Mouse (Mus musculus) gastrocnemius, adult 18-20 months (tissue): ENCODE data around the gene Prc1. TPM values are rescaled to one million over a fixed set of nuclear protein-coding genes. Genes with fewer than 3 reads are reported as not detected.
A peak's percentile ranks its signal among the peaks of the same experiment; 100 is the strongest.

Source experiments
- DNase-seq: peaks from one replicate; pipeline ENCODE4 v3.0.0; 2021; ENCODE audit warnings: low spot score
- long read RNA-seq, 2 experiments: library from polyadenylated mRNA; stranded (forward); transcript quantifications; one replicate each; pipeline ENCODE4 v2.0.0; 2021
- total RNA-seq, 2 experiments: library from RNA; stranded (reverse); gene quantifications; 2 replicates each; pipeline ENCODE4 v1.2.3; 2021

Prc1 gene
- under 1 TPM in 1 of 2 experiments, not detected in 1; 0.19 TPM for total RNA-seq
- long read RNA-seq, experiment 1 = 0 reads
- long read RNA-seq, experiment 2 = 0 reads

GRCm38 (mm10) chr7:80294062-80294763 is at the start of gene Prc1:
Gene Prc1 (plus strand): TSS chr7:80294450.
- peak; percentile 98 for DNase-seq

DNA sequence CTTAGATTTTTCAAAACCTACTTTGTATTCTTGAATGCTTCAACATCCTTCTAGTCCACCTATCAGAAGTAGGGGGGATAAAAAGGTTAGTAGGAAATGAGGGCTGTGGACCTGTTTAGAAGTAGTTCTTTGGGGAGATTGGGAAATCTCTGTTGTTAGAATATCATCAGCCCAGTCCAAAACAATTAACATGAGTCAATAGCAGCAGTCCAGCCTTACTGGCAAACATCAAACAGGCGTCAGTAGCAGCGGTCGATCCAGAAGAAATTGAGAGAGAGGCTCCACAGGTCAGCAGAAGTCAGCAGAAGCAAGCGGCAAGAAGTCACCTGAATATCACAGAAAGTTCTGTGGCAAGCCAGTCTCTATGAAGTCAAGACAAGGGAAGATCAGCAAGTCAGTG is 49.4 kb upstream of the Prc1 start:
- no peak for DNase-seq

- peak; percentile 97 for DNase-seq
These were observed 48.0 kb upstream of the Prc1 start, which contains the start of gene Ttll13 for GRCm38 (mm10) chr7:80246148-80246721. Gene Ttll13 (plus strand): TSS chr7:80246376.

- no peak for DNase-seq
These were observed 47.4 kb upstream of the Prc1 start for GRCm38 (mm10) chr7:80246859-80247258.

- DNase-seq = no peak
These were observed 41.8 kb upstream of the Prc1 start for GRCm38 (mm10) chr7:80252437-80252836.

DNA sequence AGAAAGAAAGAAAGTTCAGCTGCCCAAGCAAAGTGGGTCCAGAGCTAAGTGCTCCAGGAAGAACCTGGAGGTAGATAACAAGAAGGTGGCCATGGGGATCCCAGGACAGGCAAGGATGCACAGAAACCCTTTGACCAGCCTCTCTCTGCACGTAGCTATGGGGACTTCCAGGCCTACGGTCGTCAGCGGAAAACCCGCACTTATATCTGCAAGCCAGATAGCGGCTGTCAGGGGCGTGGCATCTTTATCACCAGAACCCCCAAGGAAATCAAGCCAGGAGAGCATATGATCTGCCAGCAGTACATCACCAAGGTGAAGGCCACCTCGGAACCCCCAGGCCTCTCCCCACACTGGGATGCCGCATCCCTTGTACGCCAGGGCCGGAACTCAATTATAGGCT is 41.4 kb upstream of the Prc1 start:
- DNase-seq = no peak

DNA sequence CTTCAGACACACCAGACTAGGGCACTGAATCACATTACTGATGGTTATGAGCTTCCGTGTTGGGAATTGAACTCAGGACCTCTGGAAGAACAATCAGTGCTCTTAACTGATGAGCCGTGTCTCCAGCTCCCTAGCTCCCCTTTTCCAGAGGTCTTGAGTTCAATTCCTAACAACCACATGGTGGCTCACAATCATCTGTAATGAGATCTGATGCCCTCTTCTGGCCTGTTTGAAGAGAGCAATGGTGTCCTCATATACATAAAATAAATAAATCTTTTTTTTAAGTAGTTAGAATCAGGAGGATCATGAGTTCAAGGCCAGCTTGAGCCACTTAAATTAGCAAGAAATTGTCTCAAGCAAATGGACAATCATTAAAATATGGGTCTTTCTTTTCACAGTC is 38.3 kb upstream of the Prc1 start:
- no peak for DNase-seq

DNA sequence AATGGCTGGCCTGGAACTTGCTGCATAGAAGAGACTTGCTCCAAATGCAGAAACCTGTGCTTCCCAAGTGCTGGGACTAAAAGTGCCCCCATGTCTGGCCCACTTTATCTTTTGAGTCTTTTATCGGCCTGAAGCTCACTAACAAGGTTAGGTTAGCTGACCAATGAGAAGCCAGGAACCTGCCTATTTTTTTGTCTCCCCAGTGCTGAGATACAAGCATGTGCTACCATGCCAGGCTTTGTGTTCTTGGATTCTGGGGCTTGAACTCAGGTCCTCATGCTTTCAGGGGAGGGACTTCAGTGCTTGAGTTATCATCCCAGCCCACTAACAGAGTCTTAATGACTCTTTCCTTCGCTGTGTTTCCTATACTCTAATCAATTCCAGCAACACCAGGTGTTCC is 36.5 kb upstream of the Prc1 start:
- no peak for DNase-seq

GRCm38 (mm10) chr7:80260625-80261371 is 33.5 kb upstream of the Prc1 start, which contains the start of gene Ngrn:
Gene Ngrn (plus strand): TSS chr7:80261215.
- peak; percentile 87 for DNase-seq

DNA sequence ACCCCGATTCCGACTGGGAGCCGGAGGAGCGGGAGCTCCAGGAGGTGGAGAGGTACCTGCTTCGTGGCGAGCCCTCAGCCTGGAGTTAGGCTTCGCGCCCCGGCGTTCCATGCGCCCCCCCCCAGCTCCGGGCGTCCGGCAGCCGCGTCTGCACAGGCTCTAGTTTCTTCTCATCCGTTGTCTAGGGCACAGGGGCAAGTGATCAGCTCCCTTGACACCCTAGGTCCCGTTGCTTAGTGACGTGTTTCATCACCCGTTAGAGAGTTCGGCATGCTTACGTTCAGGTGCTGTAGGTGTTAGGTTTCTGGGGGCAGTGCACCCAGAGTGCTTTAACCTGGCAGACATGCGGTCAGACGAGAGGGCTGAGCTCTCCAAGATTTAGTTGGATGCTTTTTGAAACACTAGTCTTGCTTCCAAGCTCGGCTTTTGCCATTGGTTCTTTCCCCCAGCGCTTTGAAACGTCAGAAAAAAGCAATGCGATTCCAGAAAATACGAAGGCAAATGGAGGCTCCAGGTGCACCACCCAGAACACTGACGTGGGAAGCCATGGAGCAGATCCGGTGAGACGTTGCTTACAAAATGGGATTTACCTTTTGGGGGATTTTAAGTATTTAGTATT is 32.8 kb upstream of the Prc1 start:
- DNase-seq = no peak

GRCm38 (mm10) chr7:80264606-80265005 is 29.6 kb upstream of the Prc1 start:
- DNase-seq = no peak

- no peak for DNase-seq
These were observed 26.5 kb upstream of the Prc1 start for GRCm38 (mm10) chr7:80267764-80268163.

GRCm38 (mm10) chr7:80268897-80269750 is 25.1 kb upstream of the Prc1 start, which contains the start of gene Vps33b:
Gene Vps33b (plus strand): TSS chr7:80269649.
- peak; percentile 96 for DNase-seq

- DNase-seq = no peak
These were observed 24.4 kb upstream of the Prc1 start for GRCm38 (mm10) chr7:80269751-80270255.

DNA sequence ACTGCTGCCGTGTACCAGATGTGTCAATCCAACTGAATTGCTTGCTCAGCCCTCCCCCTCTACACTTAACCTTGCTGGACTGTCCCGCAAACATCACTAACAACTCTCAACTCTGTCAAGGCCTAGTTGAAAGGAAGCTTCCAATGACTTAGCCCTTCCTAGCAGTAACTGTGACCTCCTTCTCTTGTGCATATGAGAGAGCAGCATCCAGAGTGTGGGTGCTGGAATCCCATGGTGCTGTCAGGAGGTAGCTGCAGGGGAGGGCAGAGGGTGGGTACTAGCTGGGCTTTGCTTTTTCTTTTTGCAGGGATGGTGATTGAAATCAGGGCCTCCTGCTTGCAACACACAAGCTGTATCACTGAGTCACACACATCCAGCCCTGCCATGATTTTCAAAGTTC is 20.8 kb upstream of the Prc1 start:
- DNase-seq = no peak

GRCm38 (mm10) chr7:80276374-80276773 is 17.9 kb upstream of the Prc1 start:
- no peak for DNase-seq

DNA sequence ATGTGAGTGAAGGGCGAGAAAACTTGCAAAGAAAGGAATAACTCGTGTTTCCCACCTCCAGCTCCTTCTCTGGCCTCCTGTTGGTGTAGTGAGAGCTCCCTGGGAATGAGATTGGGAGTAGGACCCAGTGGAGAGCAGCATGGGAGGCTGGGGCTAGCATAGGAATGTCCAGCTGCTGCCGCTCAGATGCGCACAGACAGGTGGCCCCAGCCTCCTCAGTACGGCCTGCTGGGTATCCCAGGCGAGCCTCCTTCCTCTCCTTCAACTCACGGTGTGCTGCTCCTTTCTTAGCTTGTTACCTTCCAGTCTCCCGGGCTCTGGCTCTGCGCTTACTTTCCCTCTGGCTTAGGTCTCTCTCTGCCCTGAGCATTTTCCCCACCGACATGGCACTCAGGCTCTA is 14.2 kb upstream of the Prc1 start:
- no peak for DNase-seq

- DNase-seq = no peak
These were observed 13.3 kb upstream of the Prc1 start for GRCm38 (mm10) chr7:80280998-80281397.

DNA sequence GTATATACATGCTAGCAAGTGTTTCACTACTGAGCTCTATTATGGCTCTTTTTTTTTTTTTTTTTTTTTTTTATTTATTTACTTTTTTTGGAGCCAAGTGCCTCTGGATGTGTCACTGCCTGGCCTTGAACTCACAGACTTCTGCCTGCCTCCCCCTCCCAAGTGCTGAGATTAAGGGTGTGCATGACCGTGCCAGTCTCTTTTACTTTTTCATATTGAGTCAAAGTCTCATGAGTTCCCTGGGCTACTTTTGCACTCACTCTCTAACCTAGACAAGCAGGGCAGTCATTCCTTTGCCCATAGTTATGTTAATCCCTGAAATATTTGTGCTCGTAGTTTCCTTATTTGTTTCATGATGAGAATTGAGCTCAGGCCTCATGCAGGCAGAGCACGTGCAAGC is 12.6 kb upstream of the Prc1 start:
- DNase-seq = no peak

DNA sequence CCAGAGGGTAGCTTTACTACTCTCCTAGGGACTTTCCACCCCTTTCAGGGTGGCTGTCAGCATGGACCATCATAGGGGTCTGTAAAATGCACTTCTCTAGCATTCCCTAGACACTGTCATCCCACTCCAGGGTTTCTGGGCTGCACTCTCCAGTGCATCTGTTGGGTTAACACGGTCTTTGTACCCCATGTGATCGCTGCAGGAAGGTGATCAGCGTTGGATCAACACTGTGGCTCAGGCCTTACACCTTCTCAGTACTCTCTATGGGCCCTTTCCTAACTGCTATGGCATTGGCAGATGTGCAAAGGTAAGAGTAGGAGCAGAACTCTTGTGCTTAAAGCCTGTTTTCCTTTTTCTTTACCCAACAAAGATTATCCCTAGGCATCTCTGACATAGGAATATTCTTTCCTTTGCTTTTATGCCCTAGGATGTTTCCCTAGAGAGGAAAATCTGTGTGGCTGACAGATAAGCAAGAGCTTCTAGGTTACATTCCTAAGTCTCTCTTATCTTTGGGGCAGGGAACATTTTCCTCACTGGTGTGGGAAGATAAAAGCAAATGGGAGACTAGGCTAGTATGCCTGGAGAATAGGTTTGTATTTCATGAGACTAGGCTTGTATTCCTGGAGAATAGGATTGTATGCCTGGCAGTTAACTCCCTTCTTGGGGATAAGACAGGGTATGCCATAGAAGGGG is 10.9 kb upstream of the Prc1 start:
- DNase-seq = no peak
